Mouse (Mus musculus) lung, adult 2 months (tissue): ENCODE data around the gene Tnr. TPM values are rescaled to one million over a fixed set of nuclear protein-coding genes. Genes with fewer than 3 reads are reported as not detected.

Source experiments
- DNase-seq: peaks from one replicate; pipeline ENCODE4 v3.0.0; 2022
- H3K4me1 ChIP-seq: fragments of 200-500 bp; 2 replicates; pipeline ENCODE4 v1.6.1; 2011; ENCODE audit warnings: low read length; ENCODE audit not compliant: control insufficient read depth, insufficient read depth
- H3K4me3 ChIP-seq: fragments of 200-500 bp; replicated peaks from 2 replicates; pipeline ENCODE3; 2011; ENCODE audit warnings: low read depth, mild to moderate bottlenecking, control low read depth, low read length; ENCODE audit errors: extremely low read depth
- CTCF ChIP-seq: fragments of 200-500 bp; IDR thresholded peaks from 2 replicates; pipeline ENCODE4 v1.5.1; 2011; ENCODE audit warnings: mild to moderate bottlenecking, low read length, control low read depth; ENCODE audit not compliant: insufficient read depth
- POLR2A ChIP-seq: fragments of 200-500 bp; IDR thresholded peaks from 2 replicates; pipeline ENCODE4 v1.6.1; 2011; ENCODE audit warnings: low read depth, mild to moderate bottlenecking, control low read depth, low read length, borderline replicate concordance; ENCODE audit errors: extremely low read depth
- WGBS: fragments of 180-500 bp; shearing (Covaris S2); methylation state at CpG from one replicate; pipeline ENCODE4 v1.1.7; 2018; 5-methylcytosine and 5-hydroxymethylcytosine counted together
- polyA plus RNA-seq: library from polyadenylated mRNA; depleted of rRNA; stranded (reverse); fragments of >200 nt; gene quantifications from 2 replicates; pipeline ENCODE4 v1.2.3, GENCODE M21; 2012

Tnr gene
- polyA plus RNA-seq, 1 experiment, result 0.12 TPM

GRCm38 (mm10) chr1:159519206-159519605 is 4.4 kb upstream of the Tnr start:
- TF ChIP-seq CTCF (no peak), POLR2A (no peak)
- Histone ChIP-seq H3K4me3 (no peak overlapping the region), H3K4me1 (no peaks in the 10 kb centered on the region)
- DNase-seq, result no peak
- WGBS, result 39% methylated on average over 1 of the region's 1 CpGs

GRCm38 (mm10) chr1:159523069-159523468 is 500 bp upstream of the Tnr start:
- DNase-seq, result no peak
- Histone ChIP-seq H3K4me3 (no peak overlapping the region), H3K4me1 (no peaks in the 10 kb centered on the region)
- 62% methylated on average over 2 of the region's 2 CpGs for whole genome bisulfite sequencing
- no peak for TF ChIP-seq POLR2A
- TF ChIP-seq CTCF, result no peak

GRCm38 (mm10) chr1:159524051-159524549 is 531 bp downstream of the Tnr start:
- TF ChIP-seq CTCF, result no peak
- TF ChIP-seq POLR2A, result no peak
- Histone ChIP-seq H3K4me1 (no peaks in the 10 kb centered on the region), H3K4me3 (no peak overlapping the region)
- 4% methylated on average over 18 of the region's 18 CpGs for WGBS
- peak; percentile 25 for DNase-seq

GRCm38 (mm10) chr1:159532841-159533569 is 9.4 kb downstream of the Tnr start:
- H3K4me3 ChIP-seq, result no peak overlapping the region
- 36% methylated on average over 4 of the region's 4 CpGs for WGBS
- TF ChIP-seq POLR2A (no peak), CTCF (no peak)
- DNase-seq, result no peak
- no peaks in the 10 kb centered on the region for H3K4me1 ChIP-seq

- 18% methylated on average over 4 of the region's 4 CpGs for WGBS
- Histone ChIP-seq H3K4me1 (no peaks in the 10 kb centered on the region), H3K4me3 (no peak overlapping the region)
- no peak for DNase-seq
- TF ChIP-seq POLR2A, result no peak
- TF ChIP-seq CTCF, result no peak
Measured at GRCm38 (mm10) chr1:159535582-159535981, 12.0 kb downstream of the Tnr start.

GRCm38 (mm10) chr1:159537541-159537940 is 14.0 kb downstream of the Tnr start:
- Histone ChIP-seq H3K4me3 (no peak overlapping the region), H3K4me1 (no peaks in the 10 kb centered on the region)
- DNase-seq, result no peak
- TF ChIP-seq POLR2A (no peak), CTCF (no peak)

- TF ChIP-seq CTCF, result no peak
- no peak for TF ChIP-seq POLR2A
- no peaks in the 10 kb centered on the region for H3K4me1 ChIP-seq
- 39% methylated on average over 7 of the region's 7 CpGs for WGBS
- no peak overlapping the region for H3K4me3 ChIP-seq
- no peak for DNase-seq
Measured at GRCm38 (mm10) chr1:159538076-159538475, 14.5 kb downstream of the Tnr start.

GRCm38 (mm10) chr1:159545470-159546145 is 22.0 kb downstream of the Tnr start:
- no peak for TF ChIP-seq CTCF
- no peak for TF ChIP-seq POLR2A

GRCm38 (mm10) chr1:159551036-159551435 is 27.5 kb downstream of the Tnr start:
- no peaks in the 10 kb centered on the region for H3K4me1 ChIP-seq
- TF ChIP-seq POLR2A (no peak), CTCF (no peak)
- 69% methylated on average over 10 of the region's 10 CpGs for WGBS
- no peak for DNase-seq
- no peak overlapping the region for H3K4me3 ChIP-seq

More at GRCm38 (mm10) chr1:159545470-159546145, 22.0 kb downstream of the Tnr start:
- Histone ChIP-seq H3K4me3 (no peak overlapping the region), H3K4me1 (no peaks in the 10 kb centered on the region)
- 53% methylated on average over 9 of the region's 9 CpGs for WGBS
- DNase-seq, result no peak
